Mouse (Mus musculus): ENCODE results near the gene Psmb1. TPM values are rescaled to one million over a fixed set of nuclear protein-coding genes. Genes with fewer than 3 reads are reported as not detected.
A peak's percentile ranks its signal among the peaks of the same experiment; 100 is the strongest.

Gene Psmb1
- polyA plus RNA-seq, 2 experiments = 167 to 282 TPM

DNA sequence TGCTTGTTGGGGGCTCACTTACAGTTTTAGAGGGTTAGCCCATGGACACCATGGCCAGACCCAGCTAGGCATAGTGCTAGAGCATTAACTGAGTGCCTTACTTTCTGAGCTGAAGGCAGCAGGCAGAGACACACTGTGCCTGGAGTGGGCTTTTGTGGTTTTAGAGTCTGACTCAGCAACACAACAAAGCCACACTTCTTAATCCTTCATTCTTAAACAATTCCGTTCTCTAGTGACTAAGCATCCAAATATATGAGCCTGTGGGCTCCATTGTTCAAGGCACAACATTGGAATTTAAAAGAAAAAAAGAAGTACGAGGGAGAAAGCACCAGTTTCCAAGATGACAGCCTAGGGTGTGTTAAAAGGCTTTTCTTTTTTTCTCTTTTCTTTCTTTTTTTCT, 11.1 kb upstream of the Psmb1 start:
- Histone ChIP-seq H3K4me2 (replicated peaks; ENCODE audit: low read depth, low read length, severe bottlenecking) (no peak overlapping the region), H3K9ac (ENCODE audit: low read depth, low read length, severe bottlenecking) (no peak overlapping the region), H3K4me1 (ENCODE audit: control insufficient read depth, insufficient read depth, low read length) (no peaks in the 10 kb centered on the region), H3K27ac (replicated peaks; ENCODE audit: low read depth, low read length) (no peak overlapping the region), H3K4me3 (replicated peaks; ENCODE audit: low read length) (no peak overlapping the region), H3K36me3 (ENCODE audit: control insufficient read depth, insufficient read depth, low read length) (peaks cover 93% of the 10 kb centered on the region), H3K27me3 (ENCODE audit: control insufficient read depth, insufficient read depth, low read length) (no peaks in the 10 kb centered on the region), H3K9me3 (ENCODE audit: control insufficient read depth, low read length) (no peaks in the 10 kb centered on the region)
- ATAC-seq (ENCODE audit: low FRiP score, low read depth) (no peak), DNase-seq (ENCODE audit: low spot score) (no peak)
- 95% methylated on average over 2 of the region's 2 CpGs for WGBS
- no peak for TF ChIP-seq POLR2A (IDR thresholded peaks at IDR 0.05; ENCODE audit: borderline replicate concordance, extremely low read depth, insufficient read depth, insufficient read length)

DNA sequence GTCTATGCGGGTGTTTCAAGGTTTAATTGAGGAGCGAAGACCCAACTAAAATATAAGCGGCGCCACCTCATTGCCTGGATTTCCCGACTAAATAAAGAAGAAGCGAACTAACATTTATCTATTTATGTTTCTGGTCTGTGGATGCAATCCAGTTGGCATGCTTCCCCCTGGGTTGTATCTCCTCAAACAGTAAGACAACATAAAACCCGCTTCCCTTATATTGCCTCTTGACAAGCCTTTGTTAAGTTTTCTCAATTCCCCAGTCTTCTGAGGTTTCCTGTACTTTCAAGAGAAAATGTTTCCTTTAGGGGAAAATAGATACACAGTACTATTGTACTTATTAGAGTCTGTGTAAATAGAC, 818 bp downstream of the Psmb1 start:
- Histone ChIP-seq H3K4me1 (ENCODE audit: control insufficient read depth, insufficient read depth, low read length) (peaks cover 24% of the 10 kb centered on the region), H3K4me3 (replicated peaks; ENCODE audit: low read length) (peak overlapping the region; percentile 97), H3K4me2 (replicated peaks; ENCODE audit: low read depth, low read length, severe bottlenecking) (peak overlapping the region; percentile 78), H3K27ac (replicated peaks; ENCODE audit: low read depth, low read length) (no peak overlapping the region), H3K36me3 (ENCODE audit: control insufficient read depth, insufficient read depth, low read length) (peaks cover 28% of the 10 kb centered on the region), H3K27me3 (ENCODE audit: control insufficient read depth, insufficient read depth, low read length) (no peaks in the 10 kb centered on the region), H3K9ac (ENCODE audit: low read depth, low read length, severe bottlenecking) (no peak overlapping the region), H3K9me3 (ENCODE audit: control insufficient read depth, low read length) (no peaks in the 10 kb centered on the region)
- DNase-seq (ENCODE audit: low spot score) (no peak), ATAC-seq (ENCODE audit: low FRiP score, low read depth) (no peak)
- WGBS = 54% methylated on average over 7 of the region's 7 CpGs
- no peak for TF ChIP-seq POLR2A (IDR thresholded peaks at IDR 0.05; ENCODE audit: borderline replicate concordance, extremely low read depth, insufficient read depth, insufficient read length)

- under 1% methylated on average over 50 of the region's 50 CpGs for WGBS
- H3K9ac ChIP-seq (ENCODE audit: low read depth, low read length, severe bottlenecking) = peak overlapping the region; percentile 82
- peak; percentile 95 for ATAC-seq (ENCODE audit: low FRiP score, low read depth)
- peaks cover 29% of the 10 kb centered on the region for H3K36me3 ChIP-seq (ENCODE audit: control insufficient read depth, insufficient read depth, low read length)
- no peaks in the 10 kb centered on the region for H3K27me3 ChIP-seq (ENCODE audit: control insufficient read depth, insufficient read depth, low read length)
- H3K4me2 ChIP-seq (replicated peaks; ENCODE audit: low read depth, low read length, severe bottlenecking) = peak overlapping the region; percentile 78
- no peaks in the 10 kb centered on the region for H3K9me3 ChIP-seq (ENCODE audit: control insufficient read depth, low read length)
- peak overlapping the region; percentile 97 for H3K4me3 ChIP-seq (replicated peaks; ENCODE audit: low read length)
- DNase-seq (ENCODE audit: low spot score) = peak; percentile 93
- TF ChIP-seq POLR2A (IDR thresholded peaks at IDR 0.05; ENCODE audit: borderline replicate concordance, extremely low read depth, insufficient read depth, insufficient read length) = no peak
- H3K4me1 ChIP-seq (ENCODE audit: control insufficient read depth, insufficient read depth, low read length) = peaks cover 24% of the 10 kb centered on the region
- H3K27ac ChIP-seq (replicated peaks; ENCODE audit: low read depth, low read length) = peak overlapping the region; percentile 92
Observed at GRCm38 (mm10) chr17:15497882-15498752, 1.4 kb downstream of the Psmb1 start.

- ATAC-seq (ENCODE audit: low FRiP score, low read depth) (no peak), DNase-seq (ENCODE audit: low spot score) (no peak)
- Histone ChIP-seq H3K27ac (replicated peaks; ENCODE audit: low read depth, low read length) (no peak overlapping the region), H3K27me3 (ENCODE audit: control insufficient read depth, insufficient read depth, low read length) (no peaks in the 10 kb centered on the region), H3K4me1 (ENCODE audit: control insufficient read depth, insufficient read depth, low read length) (no peaks in the 10 kb centered on the region), H3K36me3 (ENCODE audit: control insufficient read depth, insufficient read depth, low read length) (peaks cover 61% of the 10 kb centered on the region), H3K4me3 (replicated peaks; ENCODE audit: low read length) (no peak overlapping the region), H3K9me3 (ENCODE audit: control insufficient read depth, low read length) (no peaks in the 10 kb centered on the region), H3K9ac (ENCODE audit: low read depth, low read length, severe bottlenecking) (no peak overlapping the region), H3K4me2 (replicated peaks; ENCODE audit: low read depth, low read length, severe bottlenecking) (no peak overlapping the region)
- WGBS = 91% methylated on average over 7 of the region's 7 CpGs
- no peak for TF ChIP-seq POLR2A (IDR thresholded peaks at IDR 0.05; ENCODE audit: borderline replicate concordance, extremely low read depth, insufficient read depth, insufficient read length)
Observed at GRCm38 (mm10) chr17:15490542-15490941, 9.0 kb downstream of the Psmb1 start.

GRCm38 (mm10) chr17:15472671-15473070, 26.9 kb downstream of the Psmb1 start:
- Histone ChIP-seq H3K27me3 (ENCODE audit: control insufficient read depth, insufficient read depth, low read length) (no peaks in the 10 kb centered on the region), H3K9ac (ENCODE audit: low read depth, low read length, severe bottlenecking) (no peak overlapping the region), H3K4me1 (ENCODE audit: control insufficient read depth, insufficient read depth, low read length) (no peaks in the 10 kb centered on the region), H3K27ac (replicated peaks; ENCODE audit: low read depth, low read length) (no peak overlapping the region), H3K4me3 (replicated peaks; ENCODE audit: low read length) (no peak overlapping the region), H3K36me3 (ENCODE audit: control insufficient read depth, insufficient read depth, low read length) (peaks cover 73% of the 10 kb centered on the region), H3K9me3 (ENCODE audit: control insufficient read depth, low read length) (no peaks in the 10 kb centered on the region), H3K4me2 (replicated peaks; ENCODE audit: low read depth, low read length, severe bottlenecking) (no peak overlapping the region)
- ATAC-seq (ENCODE audit: low FRiP score, low read depth) (no peak), DNase-seq (ENCODE audit: low spot score) (no peak)
- WGBS = 88% methylated on average over 4 of the region's 4 CpGs
- TF ChIP-seq POLR2A (IDR thresholded peaks at IDR 0.05; ENCODE audit: borderline replicate concordance, extremely low read depth, insufficient read depth, insufficient read length) = no peak
